Mouse (Mus musculus) thymus, adult 18-20 months (tissue): ENCODE data around the gene Smyd1.
"Not testable (repeated sequence)": the region's sequence is repeated elsewhere in the genome, so short reads cannot be mapped to it uniquely, and the experiment has no call there.

Source experiments
- DNase-seq, 2 experiments: peaks; one replicate each; pipeline ENCODE4 v3.0.0; 2022; ENCODE audit warnings: mixed read lengths in 2 of 2

Gene Smyd1

DNA sequence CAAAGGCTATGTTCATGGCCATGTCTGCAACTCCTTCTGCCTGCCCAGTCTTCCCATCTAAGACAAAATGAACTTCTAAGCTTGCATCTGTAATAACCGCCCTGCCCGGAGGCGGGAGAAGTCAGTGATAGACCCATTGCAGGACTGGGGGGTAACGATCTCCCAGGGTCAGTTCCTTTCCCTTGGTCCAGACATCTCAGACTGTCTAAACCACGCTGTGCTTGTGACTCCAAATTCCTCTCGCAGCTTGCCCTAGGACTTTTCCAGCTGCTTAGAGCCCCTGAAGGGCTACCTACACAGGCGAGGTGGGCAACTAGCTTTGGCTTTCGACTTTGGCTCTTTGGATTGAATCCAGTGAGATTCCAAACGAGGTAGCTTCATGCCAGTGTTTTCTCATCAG lies 2.8 kb upstream of the Smyd1 start:
- no peak for DNase-seq

GRCm38 (mm10) chr6:71322491-71322921 lies 473 bp upstream of the Smyd1 start, which contains the start of gene Cd8b1:
Gene Cd8b1 (plus strand): TSS chr6:71322788.
- DNase-seq, result peak; percentile 88 to 94

- DNase-seq, result peak; percentile 67 to 86
These were observed 14.5 kb downstream of the Smyd1 start for GRCm38 (mm10) chr6:71307486-71307885.

DNA sequence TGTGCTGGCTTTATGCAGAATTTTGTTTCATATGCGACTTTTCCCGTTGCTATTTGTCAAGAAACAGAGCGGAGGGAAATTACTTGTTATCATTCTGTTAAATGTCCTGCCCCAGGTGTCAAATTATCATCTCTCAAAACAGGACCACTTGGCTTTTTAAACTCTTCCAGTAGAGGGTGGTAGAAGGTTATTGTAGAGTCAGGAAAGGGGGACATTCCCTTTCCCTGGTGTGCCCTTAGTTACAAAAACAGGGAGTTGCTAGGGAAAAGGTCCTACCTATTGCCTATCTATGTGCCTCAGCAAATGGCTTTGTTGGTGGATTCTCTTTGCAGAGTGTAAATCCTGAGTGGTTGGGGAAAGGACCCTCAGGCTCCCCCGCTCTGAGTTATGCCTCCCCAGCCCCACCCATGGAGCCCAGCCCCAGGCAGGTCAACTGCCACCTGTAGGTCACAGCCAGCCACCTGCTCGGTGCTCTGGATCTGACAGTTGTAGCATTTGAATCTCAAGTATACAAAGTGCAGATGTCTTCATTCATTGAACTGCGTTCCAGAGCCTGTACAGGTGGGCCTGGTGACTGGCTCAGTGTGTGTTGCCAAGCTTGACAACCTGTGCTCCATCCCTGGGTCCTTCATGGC lies 19.8 kb downstream of the Smyd1 start:
- peak; percentile 85 to 92 for DNase-seq

DNA sequence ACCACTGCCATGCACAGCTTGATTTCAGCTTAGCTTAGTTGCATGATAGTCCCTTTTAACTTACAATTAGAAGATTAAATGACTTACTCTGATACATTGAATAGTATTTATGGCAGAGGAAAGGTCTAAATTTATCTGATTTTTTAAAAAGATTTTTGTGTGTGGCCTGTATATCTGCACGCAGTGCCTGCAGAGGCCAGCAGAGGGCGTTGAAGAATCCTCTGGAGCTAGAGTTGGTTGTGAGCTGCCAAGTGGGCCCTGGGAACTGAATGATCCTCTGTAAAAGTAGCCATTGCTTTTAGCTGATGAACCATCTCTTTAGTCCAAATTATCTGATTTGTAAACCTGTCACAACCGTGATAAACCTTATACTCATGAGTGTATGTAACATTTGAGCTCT lies 23.3 kb downstream of the Smyd1 start:
- peak in 1 of 2 experiments; percentile 32 for DNase-seq

DNA sequence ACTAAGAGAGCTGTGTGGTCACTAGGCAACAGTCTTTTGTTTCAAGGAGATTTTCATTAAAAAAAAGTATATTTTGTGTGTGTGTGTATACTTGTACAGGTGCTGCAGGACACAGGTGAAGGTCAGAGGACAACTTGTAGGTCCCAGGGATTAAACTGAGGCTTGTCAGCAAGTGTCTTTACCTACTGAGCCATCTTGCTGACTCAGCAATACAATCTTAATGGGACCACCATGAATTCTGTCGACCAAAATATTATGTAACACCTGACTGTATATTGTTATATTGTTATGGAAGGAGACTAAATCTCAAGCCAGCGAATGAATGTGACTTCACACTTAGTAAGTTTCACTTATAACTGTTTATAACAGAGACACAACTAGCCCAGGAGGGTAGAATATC lies 24.0 kb downstream of the Smyd1 start:
- DNase-seq, result no peak

GRCm38 (mm10) chr6:71295303-71295702 lies 26.7 kb downstream of the Smyd1 start:
- no peak for DNase-seq

- no peak for DNase-seq
These were observed 28.5 kb downstream of the Smyd1 start for GRCm38 (mm10) chr6:71293509-71293908.

- no peak for DNase-seq
These were observed 42.6 kb downstream of the Smyd1 start for GRCm38 (mm10) chr6:71279418-71279817.

DNA sequence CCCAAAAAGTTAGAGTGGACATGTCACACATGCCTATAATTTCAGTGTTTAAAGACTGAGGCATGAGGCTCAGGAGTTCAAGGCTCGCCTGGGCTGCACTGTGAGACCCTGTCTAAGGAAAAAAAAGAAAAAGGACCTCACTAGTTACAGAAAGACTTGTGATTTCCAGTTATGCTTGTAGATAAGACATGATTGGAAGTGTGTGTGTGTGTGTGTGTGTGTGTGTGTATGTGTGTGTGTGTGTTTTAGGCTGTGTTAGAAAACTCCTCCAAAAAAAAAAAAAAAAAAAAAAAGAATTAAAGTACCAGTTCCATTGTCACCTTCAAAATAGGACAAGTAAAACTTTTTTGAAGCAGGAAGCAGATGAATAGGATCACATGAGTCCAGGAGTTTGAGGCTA lies 47.4 kb downstream of the Smyd1 start:
- DNase-seq, result no peak

GRCm38 (mm10) chr6:71273715-71274114 lies 48.3 kb downstream of the Smyd1 start:
- DNase-seq, result no peak

- no peak for DNase-seq
These were observed 49.7 kb downstream of the Smyd1 start for GRCm38 (mm10) chr6:71272316-71272741.

DNA sequence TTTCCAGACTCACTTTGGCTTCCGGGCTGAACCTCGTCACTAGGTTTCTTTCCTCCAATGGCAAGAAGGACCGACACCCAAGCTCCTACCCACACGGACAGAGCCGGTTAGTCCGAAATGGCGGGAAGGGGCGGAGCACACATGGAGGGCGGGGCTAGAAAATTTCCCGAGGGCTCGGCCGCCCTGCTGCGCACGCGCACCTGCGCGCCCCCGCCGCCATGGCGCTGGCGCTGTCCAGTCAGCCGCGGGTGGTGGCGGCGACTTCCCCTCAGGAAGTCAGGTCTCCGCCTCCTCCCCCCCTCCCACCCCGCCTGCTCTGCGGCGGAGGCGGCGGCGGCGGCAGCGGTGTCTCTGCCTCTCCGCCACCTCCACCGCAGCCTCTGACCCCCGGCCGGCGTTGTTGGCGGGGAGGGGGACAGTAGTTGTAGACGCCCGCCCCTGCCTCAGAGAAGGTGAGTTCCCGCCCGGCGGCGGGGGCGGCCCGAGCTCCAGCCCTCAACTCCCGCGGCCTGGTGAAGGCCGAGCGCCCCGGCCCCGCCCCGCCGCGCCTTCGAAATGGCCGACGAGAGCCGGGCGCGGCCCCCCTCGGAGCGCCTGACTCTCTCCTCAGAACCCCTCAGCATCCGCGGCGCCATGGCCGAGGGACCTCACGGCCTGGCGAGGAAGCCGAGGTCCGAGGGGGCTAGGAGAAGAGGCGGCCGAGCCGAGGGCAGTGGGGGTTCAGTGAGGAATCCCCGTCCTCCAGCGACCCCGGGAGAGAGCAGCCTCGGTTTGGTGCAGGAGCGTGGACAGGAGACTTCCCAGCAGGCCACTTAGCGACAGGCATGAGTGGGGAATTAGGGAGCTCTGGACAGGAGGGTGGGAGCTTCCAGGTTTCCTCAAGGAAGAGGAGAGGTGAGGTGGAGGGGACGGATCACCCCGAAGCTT lies 50.4 kb downstream of the Smyd1 start, which contains the start of gene Krcc1:
Gene Krcc1, plus strand, starts transcription at position 289 of the 927 bp plus-strand sequence.
- DNase-seq, result peak; percentile 91 to 95

GRCm38 (mm10) chr6:71271057-71271388 lies 51.0 kb downstream of the Smyd1 start:
- DNase-seq, result no peak

DNA sequence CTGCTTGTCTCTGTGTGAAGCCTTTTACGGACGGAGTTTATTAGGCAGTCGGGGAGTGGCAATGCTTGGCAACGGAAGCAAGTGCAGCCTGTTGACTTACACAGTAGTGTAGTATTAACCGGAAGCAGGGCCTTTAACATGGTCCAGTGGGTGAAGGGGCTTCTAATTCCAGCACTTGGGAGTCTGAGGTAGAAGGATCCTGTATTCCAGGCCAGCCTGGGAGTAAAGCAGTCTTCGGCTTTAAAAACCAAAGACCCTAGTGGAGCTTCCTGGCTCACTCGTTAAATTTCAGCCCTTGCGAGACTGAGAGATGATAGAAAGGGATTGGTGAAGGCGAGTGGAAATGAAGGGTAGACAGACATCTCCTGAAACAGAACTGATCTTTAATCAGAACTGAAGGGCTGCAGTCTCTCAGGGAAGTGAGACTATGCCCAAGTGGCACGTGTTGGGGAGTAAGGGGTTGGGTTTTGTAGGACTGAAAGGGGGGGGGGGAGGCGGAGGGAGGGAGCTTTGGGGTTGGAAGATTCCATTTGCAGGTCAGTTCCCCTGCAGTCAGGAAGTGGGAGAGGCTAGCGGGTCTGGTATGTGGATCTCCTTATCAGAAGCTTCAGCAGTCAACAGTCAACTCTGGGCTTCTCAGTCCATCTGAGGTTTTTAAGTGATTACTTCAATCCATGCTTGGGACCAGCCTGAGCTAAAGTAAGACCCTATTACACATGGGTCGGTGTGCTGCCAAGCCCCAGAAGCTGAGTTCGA lies 51.6 kb downstream of the Smyd1 start:
- peak; percentile 9 to 24 for DNase-seq

DNA sequence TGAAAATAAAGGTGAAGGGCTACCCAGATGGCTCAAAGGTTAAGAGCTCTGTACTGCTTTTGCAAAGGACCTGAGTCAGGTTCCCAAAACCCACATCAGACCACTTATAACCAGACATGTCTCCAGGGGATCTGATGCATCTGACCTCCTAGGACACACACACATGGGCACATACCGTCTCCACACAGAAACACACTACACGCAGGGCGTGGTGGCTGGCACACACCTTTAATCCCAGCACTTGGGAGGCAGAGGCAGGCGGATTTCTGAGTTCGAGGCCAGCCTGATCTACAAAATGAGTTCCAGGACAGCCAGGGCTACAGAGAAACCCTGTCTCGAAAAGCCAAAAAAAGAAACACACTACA lies 52.4 kb downstream of the Smyd1 start:
- not testable (repeated sequence) for DNase-seq

DNA sequence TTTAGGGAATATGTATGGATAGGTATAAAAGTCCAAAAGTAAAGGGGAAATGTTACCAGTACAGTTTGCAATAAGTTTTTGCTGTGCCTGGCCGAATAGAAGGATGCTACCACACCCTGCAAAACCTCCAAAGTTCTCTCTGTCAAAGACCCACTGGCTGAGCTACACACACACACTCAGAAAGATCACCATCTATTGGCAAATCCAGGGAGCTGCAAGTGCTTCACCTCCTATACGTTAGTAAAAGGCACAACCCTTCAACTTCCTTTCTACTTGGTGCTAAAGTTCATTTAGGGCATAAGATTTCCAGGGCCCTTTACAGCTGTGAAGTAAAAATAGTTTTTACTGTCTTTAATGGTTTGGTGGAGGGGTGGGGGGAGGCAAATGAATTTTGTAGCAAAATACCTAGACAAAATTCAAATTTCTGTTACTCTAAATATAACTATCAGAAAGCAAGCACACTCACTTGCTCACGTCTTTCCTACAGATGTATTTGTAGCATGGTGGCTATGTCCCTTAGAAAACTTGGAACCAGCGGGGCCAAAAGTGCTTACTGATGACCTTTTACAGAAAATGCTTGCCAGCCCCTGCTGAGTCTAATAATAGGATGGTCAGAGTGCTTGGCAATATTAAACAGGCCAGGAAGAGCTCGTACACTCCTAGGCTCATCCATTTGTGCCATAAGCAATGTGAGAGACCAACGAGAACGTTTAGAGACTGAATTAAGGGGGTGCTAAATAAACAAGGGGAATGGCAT lies 52.9 kb downstream of the Smyd1 start:
- DNase-seq, result peak in 1 of 2 experiments; percentile 34

- not testable (repeated sequence) for DNase-seq
These were observed 54.4 kb downstream of the Smyd1 start for GRCm38 (mm10) chr6:71267603-71268002.

GRCm38 (mm10) chr6:71262142-71262833 lies 59.7 kb downstream of the Smyd1 start:
- no peak for DNase-seq

DNA sequence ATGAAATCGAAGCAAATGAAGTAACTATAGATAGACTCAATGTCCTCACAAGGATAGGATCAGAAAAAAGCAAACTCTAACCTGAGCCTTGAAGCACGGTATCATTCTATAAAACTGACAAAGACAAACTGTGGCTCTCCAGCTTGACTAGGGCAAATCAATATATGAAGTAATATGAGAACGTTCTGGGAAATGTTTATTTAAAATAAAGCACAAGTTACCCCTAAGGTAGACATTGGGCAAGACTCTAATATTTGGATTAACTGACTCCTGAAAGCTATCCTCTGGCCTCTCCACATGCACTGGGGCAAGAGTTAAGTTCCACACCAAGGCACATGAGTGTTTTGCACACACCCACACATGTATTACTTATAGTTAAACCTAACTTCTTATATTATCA lies 61.0 kb downstream of the Smyd1 start:
- no peak for DNase-seq

DNA sequence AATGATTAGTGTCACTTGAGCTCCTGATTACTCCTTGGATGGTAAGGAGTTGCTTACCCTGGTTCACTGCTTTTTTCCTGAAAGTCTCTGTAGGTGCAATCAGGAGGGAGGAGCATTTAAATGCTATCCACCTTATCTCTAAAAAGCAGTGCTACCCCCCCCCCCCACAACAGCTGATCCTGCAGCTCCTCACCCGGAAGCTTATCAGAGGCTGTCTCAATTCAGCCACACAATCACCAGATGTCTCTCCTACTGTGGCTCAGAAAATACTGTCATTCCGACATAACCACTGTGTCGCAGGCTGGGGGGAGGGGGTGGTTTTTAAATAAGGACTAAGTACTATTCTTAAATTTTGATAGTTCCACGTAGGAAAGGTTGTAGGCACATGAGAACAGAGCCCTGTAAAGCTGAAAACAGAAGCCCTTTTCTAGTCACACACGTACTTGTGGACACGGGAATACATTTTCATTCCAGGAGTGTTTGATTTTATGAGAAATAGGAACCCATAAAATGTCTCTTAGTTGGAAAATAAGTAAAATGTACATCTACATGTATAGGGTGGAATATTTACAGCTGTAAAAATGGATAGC lies 61.9 kb downstream of the Smyd1 start:
- DNase-seq, result no peak
